19 mouse cellular contexts compared by ENCODE assay signal in the genomic region with DNA sequence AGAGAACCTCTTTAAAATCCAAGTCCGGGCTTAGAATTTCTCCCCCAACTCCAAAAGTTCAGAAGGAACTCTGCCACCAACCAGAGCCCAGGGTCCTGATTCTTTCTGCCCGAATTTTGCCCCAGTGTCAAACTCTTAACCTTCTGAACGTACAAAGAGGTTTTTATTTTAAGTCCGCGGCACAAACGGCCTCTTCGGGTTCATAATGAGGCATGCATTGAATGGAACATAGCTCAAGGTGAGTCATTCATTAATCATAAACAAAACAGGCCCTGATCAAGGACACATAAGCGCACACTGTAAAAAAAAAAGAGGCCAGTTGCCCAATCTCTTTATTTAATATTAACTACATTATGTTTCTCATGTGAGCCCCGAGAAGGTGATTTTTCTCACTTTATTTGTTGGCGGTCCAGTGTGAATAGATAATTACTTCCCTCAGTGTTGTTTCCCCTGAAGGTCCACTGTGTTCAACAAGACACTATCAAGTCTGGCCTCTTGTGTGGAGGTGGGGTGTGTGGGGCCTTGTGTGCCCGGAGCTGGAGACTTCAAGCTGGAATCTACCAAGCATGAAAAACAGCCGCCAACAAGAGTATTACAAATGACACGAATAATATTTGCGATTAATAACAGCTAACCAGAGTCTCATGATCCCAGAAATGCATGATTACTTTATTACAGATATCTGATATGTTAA.
DNase-seq lines count a peak whose midpoint lies in the region; TF ChIP-seq lines count a peak whose summit lies in the region.
"Had no signal": no experiment of that assay in that cellular context is flagged by ENCODE, and none has a peak within 500 bp of the region (broad histone marks: within the 10 kb centered on the region; RNA-seq: fewer than 3 reads in every experiment).

No protein-coding gene starts in this region.

- H3K4me3 ChIP-seq in kidney, adult 2 months (ENCODE audit: insufficient read depth, low read depth, low read length) = no peak overlapping the region
- H3K4me3 ChIP-seq: forebrain, embryonic 13.5 days; midbrain, embryonic 13.5 days; neural tube, embryonic 12.5 days; stomach, embryonic 15.5 days had no signal

- no peaks in the 10 kb centered on the region for H3K27me3 ChIP-seq in kidney, adult 2 months (replicated peaks; ENCODE audit: control insufficient read depth, insufficient read depth, low read length)
- H3K27me3 ChIP-seq: CH12.LX; forebrain, embryonic 13.5 days; neural tube, embryonic 12.5 days; stomach, embryonic 15.5 days had no signal

- peak overlapping the region; percentile 98 for H3K27ac ChIP-seq in kidney, adult 2 months (ENCODE audit: insufficient read depth, low read depth, low read length)
- H3K27ac ChIP-seq: forebrain, embryonic 13.5 days; hindbrain, embryonic 14.5 days; liver, embryonic 14.5 days; midbrain, embryonic 13.5 days; neural tube, embryonic 12.5 days; stomach, embryonic 15.5 days had no signal

- peak; percentile 14 for DNase-seq in adrenal gland, adult 2 months
- no peak for DNase-seq in adrenal gland, postnatal 4 days (ENCODE audit: low spot score in 2 of 2)
- peak; percentile 39 for DNase-seq in Muller cell, postnatal 12 days (ENCODE audit: inconsistent ontology term)
- DNase-seq in kidney, adult 2 months = peak; percentile 89
- peak; percentile 50 for DNase-seq in kidney, postnatal 10 days
- no peak for DNase-seq in B cell, adult 2 months
- DNase-seq in layer of hippocampus, postnatal 14 days (ENCODE audit: low spot score in 2 of 2) = no peak
- no peak for DNase-seq in frontal cortex, postnatal 14 days (ENCODE audit: low spot score in 2 of 2)
- DNase-seq: cerebellum, adult 9-10 months; gastrocnemius, postnatal 10 days; heart, adult 18-20 months; heart, postnatal 36 days had no signal

- H3K4me1 ChIP-seq in kidney, adult 2 months (ENCODE audit: control insufficient read depth, insufficient read depth, low read length) = peaks cover 16% of the 10 kb centered on the region
- H3K4me1 ChIP-seq: stomach, embryonic 15.5 days had no signal

- no peak for TF ChIP-seq POLR2A in kidney, adult 2 months (IDR thresholded peaks at IDR 0.05; ENCODE audit: low read depth, low read length)

- H3K36me3 ChIP-seq in kidney, adult 2 months (ENCODE audit: control insufficient read depth, insufficient read depth, low read length) = no peaks in the 10 kb centered on the region
- H3K36me3 ChIP-seq: midbrain, embryonic 13.5 days; neural tube, embryonic 12.5 days; stomach, embryonic 15.5 days had no signal

- WGBS in kidney, adult 2 months = 32% methylated on average over 14 of the region's 14 CpGs

- TF ChIP-seq CTCF in kidney, adult 2 months (conservative IDR thresholded peaks at IDR 0.05; ENCODE audit: insufficient read depth, insufficient read length, low read depth, low read length) = no peak

Comparison
In these comparisons a context has a peak if more than half of its experiments do, and no peak if none do; other contexts are left out.
1. DNase-seq: peak in adrenal gland, adult 2 months (single experiment), Muller cell, postnatal 12 days (single experiment), kidney, adult 2 months (single experiment) and kidney, postnatal 10 days (single experiment); none in adrenal gland, postnatal 4 days (0 of 2), B cell, adult 2 months (0 of 2), layer of hippocampus, postnatal 14 days (0 of 2) and frontal cortex, postnatal 14 days (0 of 2).